Mouse (Mus musculus) mouse embryonic stem cell (cell line): ENCODE measurements around the gene Olfr348.

Experiments used
- in situ Hi-C, 2 experiments: fragments of 300-500 bp; cut with MboI; formaldehyde crosslinking; loops; 1 replicate in 1 of 2; 3 replicates in 1 of 2; pipeline ENCODE4 v1.14.3; 2019 to 2020; ENCODE audit warnings: low sequenced_read_pairs in 2 of 2, low pct_unique_long_range_greater_than_20kb in 1 of 2, mixed read lengths in 1 of 2; ENCODE audit not compliant: unreplicated experiment in 1 of 2

The Olfr348 gene

GRCm38 (mm10) chr2:36783976-36784375, at the start of gene Olfr348:
Gene Olfr348 (plus strand): TSS chr2:36784276.
- in situ Hi-C loops = no loop called here

DNA sequence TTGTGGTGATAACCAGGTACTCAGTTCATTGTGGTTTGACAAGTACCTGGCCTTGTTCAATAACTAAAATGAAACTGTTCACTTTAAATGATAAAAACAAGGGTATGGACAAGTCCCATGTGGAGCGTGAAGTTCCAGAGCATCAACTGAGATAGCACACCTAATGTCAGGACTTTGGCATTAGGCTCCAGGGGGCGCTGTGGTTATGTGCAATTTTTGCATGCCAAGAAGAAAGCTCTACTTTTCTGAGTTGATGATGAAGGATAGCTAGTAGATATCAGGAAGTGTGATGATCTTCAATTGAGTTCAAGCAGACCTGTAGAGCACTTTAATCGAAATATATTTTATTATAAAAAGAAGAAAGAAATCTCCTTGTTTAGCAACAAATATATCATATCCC, 47.9 kb upstream of the Olfr348 start:
- in situ Hi-C loops = no loop called here

- in situ Hi-C loops = no loop called here
These were observed 6.2 kb downstream of the Olfr348 start, which contains the start of gene Olfr50 for GRCm38 (mm10) chr2:36790238-36790637. Gene Olfr50 (plus strand): TSS chr2:36790538.

DNA sequence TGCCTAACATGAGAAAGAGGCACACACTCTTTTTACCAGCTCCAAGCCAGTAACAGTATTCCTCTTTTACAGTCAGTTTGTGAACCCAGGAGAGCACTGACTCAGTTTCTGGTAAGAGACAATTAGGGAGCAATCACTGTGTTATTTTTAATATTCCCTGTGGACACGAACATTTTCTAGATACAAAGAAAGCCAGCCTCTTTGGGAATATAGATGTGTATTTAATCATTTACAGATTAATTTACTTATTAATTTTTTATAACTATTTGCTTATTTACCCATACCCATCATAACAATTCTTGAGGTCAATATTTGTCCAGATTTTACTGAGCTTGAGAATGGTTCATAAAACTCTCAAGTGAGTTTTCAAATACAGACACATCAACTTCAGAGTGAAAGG, 32.9 kb downstream of the Olfr348 start, which contains the start of gene Olfr3:
Gene Olfr3, minus strand, starts transcription at position 101 of the 400 bp plus-strand sequence.
- in situ Hi-C loops = no loop called here
